Mouse (Mus musculus): ENCODE measurements around the gene Kif5c.

- no peak for TF ChIP-seq MAX (IDR thresholded peaks at IDR 0.05)
- TF ChIP-seq CTCF (IDR thresholded peaks at IDR 0.05; ENCODE audit: control insufficient read depth, insufficient read depth, insufficient read length), result no peak
- TF ChIP-seq MYOG (IDR thresholded peaks at IDR 0.05; ENCODE audit: control insufficient read depth, extremely low read depth, insufficient read length), result no peak
- TF ChIP-seq USF1 (IDR thresholded peaks at IDR 0.05; ENCODE audit: low read depth), result no peak
- no peak for TF ChIP-seq MYOD1 (IDR thresholded peaks at IDR 0.05; ENCODE audit: control insufficient read depth, insufficient read length, low read depth)
- no peak for TF ChIP-seq CEBPB (IDR thresholded peaks at IDR 0.05; ENCODE audit: low read depth)
These were observed 36.6 kb upstream of the Kif5c start for GRCm38 (mm10) chr2:49582546-49582945.

All from C2C12 (cell line).